In the genomic region with DNA sequence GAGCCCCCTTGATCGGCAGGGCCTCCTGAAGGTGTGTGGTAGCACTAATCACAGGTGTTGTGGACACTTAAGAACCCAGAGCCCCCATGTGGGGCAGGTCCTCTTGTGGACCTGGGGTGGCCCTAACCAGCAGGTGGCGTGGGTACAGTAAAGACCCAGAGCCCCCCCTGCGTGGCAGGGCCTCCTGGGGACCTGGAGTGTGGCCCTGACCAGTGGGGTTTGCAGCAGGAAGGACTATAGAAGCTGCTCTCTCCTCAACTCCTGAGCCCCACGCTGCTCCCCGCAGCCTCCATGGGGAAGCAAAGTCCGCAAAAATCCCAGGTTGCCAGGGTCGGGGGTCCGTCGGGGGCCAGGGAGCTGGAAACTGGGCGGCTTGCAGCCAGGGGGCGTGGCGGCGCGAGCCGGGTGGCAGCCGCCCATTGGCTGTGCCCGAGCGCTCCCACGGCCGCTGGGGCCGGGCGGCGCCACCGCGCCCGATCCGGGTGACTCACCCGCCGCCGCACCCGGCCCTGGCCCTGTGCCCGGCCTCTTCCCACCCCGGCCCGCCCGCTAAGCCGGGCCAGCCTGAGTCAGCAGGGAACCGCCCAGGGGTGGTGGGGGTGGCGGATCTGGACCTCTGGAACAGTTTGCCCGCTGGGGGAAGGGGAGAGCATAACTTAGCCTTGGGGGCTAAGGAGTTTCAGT, we compare ENCODE assay signal across 8 mouse cellular contexts. TPM values are rescaled to one million over a fixed set of nuclear protein-coding genes. Genes with fewer than 3 reads are reported as not detected.
DNase-seq lines count a peak whose midpoint lies in the region; ATAC-seq lines count a peak whose summit lies in the region.

No protein-coding gene starts in this region.

- H3K27me3 ChIP-seq in embryonic facial prominence, embryonic 14.5 days (replicated peaks; ENCODE audit: control insufficient read depth, insufficient read depth, low read length): no peaks in the 10 kb centered on the region
- H3K27me3 ChIP-seq in limb, embryonic 13.5 days: no peaks in the 10 kb centered on the region
- no peaks in the 10 kb centered on the region for H3K27me3 ChIP-seq in midbrain, embryonic 14.5 days (ENCODE audit: control insufficient read depth, insufficient read depth, low read length)

- H3K9me3 ChIP-seq in embryonic facial prominence, embryonic 14.5 days (ENCODE audit: control insufficient read depth, low read length): no peaks in the 10 kb centered on the region
- H3K9me3 ChIP-seq in limb, embryonic 13.5 days: no peaks in the 10 kb centered on the region
- no peaks in the 10 kb centered on the region for H3K9me3 ChIP-seq in midbrain, embryonic 14.5 days (ENCODE audit: control insufficient read depth, low read length)

- peak overlapping the region; percentile 65 for H3K9ac ChIP-seq in embryonic facial prominence, embryonic 14.5 days (ENCODE audit: low read depth, low read length)
- H3K9ac ChIP-seq in limb, embryonic 13.5 days: peak overlapping the region; percentile 62
- H3K9ac ChIP-seq in midbrain, embryonic 14.5 days (replicated peaks; ENCODE audit: low read length): peak overlapping the region; percentile 53

- WGBS in embryonic facial prominence, embryonic 14.5 days: 3% methylated on average over 19 of the region's 39 CpGs
- WGBS in limb, embryonic 13.5 days: 1% methylated on average over 39 of the region's 39 CpGs
- whole genome bisulfite sequencing in midbrain, embryonic 14.5 days: 3% methylated on average over 39 of the region's 39 CpGs

- DNase-seq in cerebellum, adult 11 months: peak; percentile 24
- DNase-seq in cerebellum, adult 9-10 months: no peak
- DNase-seq in embryonic facial prominence, embryonic 14.5 days (ENCODE audit: low spot score): peak; percentile 95
- peak; percentile 89 for DNase-seq in heart, adult 8-10 months (ENCODE audit: low spot score)
- DNase-seq in kidney, adult 8-10 months: peak; percentile 91 to 92
- DNase-seq in midbrain, embryonic 14.5 days: peak; percentile 84
- peak; percentile 56 to 60 for DNase-seq in spleen, adult 18-20 months

- H3K36me3 ChIP-seq in embryonic facial prominence, embryonic 14.5 days (ENCODE audit: control insufficient read depth, insufficient read depth, low read length): no peaks in the 10 kb centered on the region
- no peaks in the 10 kb centered on the region for H3K36me3 ChIP-seq in limb, embryonic 13.5 days
- H3K36me3 ChIP-seq in midbrain, embryonic 14.5 days (ENCODE audit: control insufficient read depth, insufficient read depth, low read length): no peaks in the 10 kb centered on the region

- ATAC-seq in embryonic facial prominence, embryonic 14.5 days (ENCODE audit: low read depth): peak; percentile 87
- peak; percentile 82 for ATAC-seq in limb, embryonic 13.5 days (ENCODE audit: low FRiP score, low read depth)
- ATAC-seq in midbrain, embryonic 14.5 days (ENCODE audit: low FRiP score, low TSS enrichment): peak; percentile 82

- H3K4me3 ChIP-seq in embryonic facial prominence, embryonic 14.5 days (ENCODE audit: low read depth, low read length): peak overlapping the region; percentile 29
- peak overlapping the region; percentile 36 for H3K4me3 ChIP-seq in limb, embryonic 13.5 days
- H3K4me3 ChIP-seq in midbrain, embryonic 14.5 days (replicated peaks; ENCODE audit: low read depth, low read length): peak overlapping the region; percentile 35

- H3K4me1 ChIP-seq in embryonic facial prominence, embryonic 14.5 days (ENCODE audit: control insufficient read depth, insufficient read depth, low read length): peaks cover 30% of the 10 kb centered on the region
- H3K4me1 ChIP-seq in limb, embryonic 13.5 days: peaks cover 51% of the 10 kb centered on the region
- H3K4me1 ChIP-seq in midbrain, embryonic 14.5 days (ENCODE audit: control insufficient read depth, insufficient read depth, low read length): peaks cover 9% of the 10 kb centered on the region; the same call in 1 of the 2 replicates

- H3K4me2 ChIP-seq in embryonic facial prominence, embryonic 14.5 days (ENCODE audit: low read depth, low read length): peak overlapping the region; percentile 56
- H3K4me2 ChIP-seq in limb, embryonic 13.5 days (replicated peaks): peak overlapping the region; percentile 68
- peak overlapping the region; percentile 71 for H3K4me2 ChIP-seq in midbrain, embryonic 14.5 days (ENCODE audit: low read length)

- peak overlapping the region; percentile 90 for H3K27ac ChIP-seq in embryonic facial prominence, embryonic 14.5 days (replicated peaks; ENCODE audit: low read depth, low read length)
- peak overlapping the region; percentile 86 for H3K27ac ChIP-seq in limb, embryonic 13.5 days
- no peak overlapping the region for H3K27ac ChIP-seq in midbrain, embryonic 14.5 days (replicated peaks; ENCODE audit: low read depth, low read length)

RNA-seq across cellular contexts. Expression of gene Krt78, which starts 23.1 kb away (rescaled TPM):
- 0.25 and 1.7 TPM in 2 replicates for polyA plus RNA-seq in embryonic facial prominence, embryonic 14.5 days (2014; fragmentation: Nextera tagmentation; extraction: Ambion mirVana)
- under 1 TPM in 1 of 4 experiments, not detected in 3; 0.06 TPM for total RNA-seq in heart, adult 8-10 months (2022)
- 0.06 TPM in 1 of 2 replicates, not detected in the other for polyA plus RNA-seq in limb, embryonic 13.5 days (2015; fragmentation: Nextera tagmentation; extraction: Ambion mirVana)
- not detected in 2 replicates for polyA plus RNA-seq in midbrain, embryonic 14.5 days (2014; fragmentation: Nextera tagmentation; extraction: Ambion mirVana)

RNA-seq across cellular contexts. Expression of gene Krt8, which starts 27.1 kb away (rescaled TPM):
- 69.1 and 105 TPM in 2 replicates for polyA plus RNA-seq in embryonic facial prominence, embryonic 14.5 days (2014; fragmentation: Nextera tagmentation; extraction: Ambion mirVana)
- 1 to 10 TPM in 3 of 4 experiments, under 1 TPM in 1; 0.92 to 3.0 (median 1.5) TPM for total RNA-seq in heart, adult 8-10 months (2022)
- polyA plus RNA-seq in limb, embryonic 13.5 days (2015; fragmentation: Nextera tagmentation; extraction: Ambion mirVana): 7.3 and 7.8 TPM in 2 replicates
- polyA plus RNA-seq in midbrain, embryonic 14.5 days (2014; fragmentation: Nextera tagmentation; extraction: Ambion mirVana): 0.15 and 0.59 TPM in 2 replicates

RNA-seq across cellular contexts. Expression of gene Krt79, which starts 37.1 kb away (rescaled TPM):
- 8.9 and 9.2 TPM in 2 replicates for polyA plus RNA-seq in embryonic facial prominence, embryonic 14.5 days (2014; fragmentation: Nextera tagmentation; extraction: Ambion mirVana)
- not detected for total RNA-seq in heart, adult 8-10 months (2022)
- polyA plus RNA-seq in limb, embryonic 13.5 days (2015; fragmentation: Nextera tagmentation; extraction: Ambion mirVana): 0.15 and 0.20 TPM in 2 replicates
- 0.45 and 0.69 TPM in 2 replicates for polyA plus RNA-seq in midbrain, embryonic 14.5 days (2014; fragmentation: Nextera tagmentation; extraction: Ambion mirVana)

RNA-seq across cellular contexts. Expression of gene Krt18, which starts 50.8 kb away (rescaled TPM):
- polyA plus RNA-seq in embryonic facial prominence, embryonic 14.5 days (2014; fragmentation: Nextera tagmentation; extraction: Ambion mirVana): 61.0 and 70.0 TPM in 2 replicates
- 1 to 10 TPM; 1.9 to 3.9 (median 2.5) TPM for total RNA-seq in heart, adult 8-10 months (2022)
- 20.9 and 21.2 TPM in 2 replicates for polyA plus RNA-seq in limb, embryonic 13.5 days (2015; fragmentation: Nextera tagmentation; extraction: Ambion mirVana)
- polyA plus RNA-seq in midbrain, embryonic 14.5 days (2014; fragmentation: Nextera tagmentation; extraction: Ambion mirVana): 0.35 and 1.3 TPM in 2 replicates

RNA-seq across cellular contexts. Expression of gene Krt4, which starts 52.6 kb away (rescaled TPM):
- polyA plus RNA-seq in embryonic facial prominence, embryonic 14.5 days (2014; fragmentation: Nextera tagmentation; extraction: Ambion mirVana): 66.3 and 145 TPM in 2 replicates
- total RNA-seq in heart, adult 8-10 months (2022): not detected
- 4.1 and 6.3 TPM in 2 replicates for polyA plus RNA-seq in limb, embryonic 13.5 days (2015; fragmentation: Nextera tagmentation; extraction: Ambion mirVana)
- not detected in 2 replicates for polyA plus RNA-seq in midbrain, embryonic 14.5 days (2014; fragmentation: Nextera tagmentation; extraction: Ambion mirVana)
